Mouse (Mus musculus) lung, postnatal 0 days (tissue): ENCODE results near the gene Ube2q1. TPM values are rescaled to one million over a fixed set of nuclear protein-coding genes. Genes with fewer than 3 reads are reported as not detected.

ENCODE experiments used
- ATAC-seq: fragments of 200-750 bp; cut with Nextera tagmentation; 2 replicates; pipeline ENCODE4 v1.8.0; 2017; ENCODE audit warnings: moderate library complexity
- DNase-seq: peaks from one replicate; pipeline ENCODE4 v3.0.0-alpha.2; 2016; ENCODE audit warnings: low spot score
- H3K27ac ChIP-seq: fragments of 300-500 bp; sonication (generic); 2 replicates; pipeline ENCODE4 v1.5.1; 2014; ENCODE audit warnings: antibody characterized with exemption, mild to moderate bottlenecking, low read length, mixed read lengths
- H3K27me3 ChIP-seq: fragments of 300-500 bp; sonication (generic); replicated peaks from 2 replicates; pipeline ENCODE4 v1.6.1; 2014; ENCODE audit warnings: low read length, mixed read lengths; ENCODE audit not compliant: insufficient read depth
- H3K36me3 ChIP-seq: fragments of 300-500 bp; sonication (generic); 2 replicates; pipeline ENCODE4 v1.6.1; 2014; ENCODE audit warnings: low read length, mixed read lengths; ENCODE audit not compliant: insufficient read depth
- H3K4me1 ChIP-seq: fragments of 300-500 bp; sonication (generic); 2 replicates; pipeline ENCODE4 v1.6.1; 2014; ENCODE audit warnings: antibody characterized with exemption, low read depth, low read length, mixed read lengths; ENCODE audit not compliant: insufficient read depth
- H3K4me2 ChIP-seq: fragments of 300-500 bp; sonication (generic); replicated peaks from 2 replicates; pipeline ENCODE4 v1.6.1; 2014; ENCODE audit warnings: low read depth, mild to moderate bottlenecking, low read length, moderate library complexity, mixed read lengths
- H3K4me3 ChIP-seq: fragments of 300-500 bp; sonication (generic); 2 replicates; pipeline ENCODE4 v1.5.1; 2014; ENCODE audit warnings: low read depth, low read length
- H3K9ac ChIP-seq: fragments of 300-500 bp; sonication (generic); replicated peaks from 2 replicates; pipeline ENCODE4 v1.6.1; 2014; ENCODE audit warnings: low read depth, mild to moderate bottlenecking
- H3K9me3 ChIP-seq: fragments of 300-500 bp; sonication (generic); 2 replicates; pipeline ENCODE4 v1.6.1; 2016; ENCODE audit warnings: low read length, mixed read lengths
- CTCF ChIP-seq: IDR thresholded peaks from 2 replicates; pipeline ENCODE4 v1.5.1; 2016; ENCODE audit warnings: antibody characterized with exemption, mild to moderate bottlenecking
- EP300 ChIP-seq: IDR thresholded peaks from 2 replicates; pipeline ENCODE4 v1.6.1; 2016; ENCODE audit warnings: antibody characterized with exemption, mild to moderate bottlenecking, control low read depth
- WGBS: fragments of 180-500 bp; shearing (Covaris S2); extraction: QIAGEN DNeasy Blood & Tissue Kit; methylation state at CpG from one replicate; pipeline ENCODE4 v1.1.7; 2014; 5-methylcytosine and 5-hydroxymethylcytosine counted together
- polyA plus RNA-seq: library from polyadenylated mRNA; unstranded; fragments of >200 nt; fragmentation: Nextera tagmentation; extraction: Ambion mirVana; gene quantifications from 2 replicates; pipeline ENCODE4 v1.2.1, GENCODE M21; 2015

Gene Ube2q1
- polyA plus RNA-seq = 12.4 and 13.4 TPM in 2 replicates

- peak within 1 kb of the TSS; percentile 97 for H3K9ac ChIP-seq
- peak; percentile 95 for ATAC-seq
- peaks cover 12% of the 10 kb centered on the region; the same call in 1 of the 2 replicates for H3K4me1 ChIP-seq
- H3K27ac ChIP-seq = peak within 1 kb of the TSS; percentile 98
- H3K4me3 ChIP-seq = peak within 1 kb of the TSS; percentile 99
- H3K4me2 ChIP-seq = peak within 1 kb of the TSS; percentile 87
- no peaks in the 10 kb centered on the region for H3K27me3 ChIP-seq
- H3K9me3 ChIP-seq = no peaks in the 10 kb centered on the region
- TF ChIP-seq CTCF (no peak), EP300 (0 out of 2 replicates have a peak, but pooled peaks have one; percentile 27)
- DNase-seq = peak; percentile 97
- H3K36me3 ChIP-seq = peaks cover 13% of the 10 kb centered on the region
- under 1% methylated on average over 52 of the region's 90 CpGs for WGBS
Observed at GRCm38 (mm10) chr3:89772968-89773709, at the start of gene Ube2q1. Gene Ube2q1 (plus strand): TSS chr3:89773616.

DNA sequence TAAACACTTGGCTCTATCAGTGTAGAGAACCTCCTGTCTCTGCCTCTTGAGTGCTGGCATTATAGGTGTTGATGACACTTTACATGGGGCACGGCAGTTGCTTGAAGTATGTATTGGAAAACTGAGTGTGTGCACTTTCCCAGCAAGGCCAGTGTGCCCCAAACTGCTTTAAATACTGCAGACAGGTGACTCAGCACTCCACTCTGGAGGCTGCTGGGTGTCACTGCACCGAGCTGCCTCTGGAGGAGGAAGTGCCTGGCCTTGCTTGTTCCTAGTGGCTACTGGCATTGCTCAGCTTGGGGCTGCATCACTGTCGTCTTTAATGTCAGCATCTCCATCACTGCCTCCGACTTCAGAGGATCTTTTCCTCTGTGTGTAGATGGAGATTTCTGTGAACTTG, 46.4 kb upstream of the Ube2q1 start:
- no peaks in the 10 kb centered on the region for H3K36me3 ChIP-seq
- peak; percentile 29; the same call in 1 of the 2 replicates for ATAC-seq
- H3K4me2 ChIP-seq = no peak overlapping the region
- TF ChIP-seq EP300 (no peak), CTCF (peak; percentile 80)
- WGBS = 8% methylated on average over 4 of the region's 4 CpGs
- no peak overlapping the region for H3K4me3 ChIP-seq
- H3K27me3 ChIP-seq = no peaks in the 10 kb centered on the region
- H3K27ac ChIP-seq = no peak overlapping the region
- no peak overlapping the region for H3K9ac ChIP-seq
- H3K4me1 ChIP-seq = peaks cover 8% of the 10 kb centered on the region
- no peaks in the 10 kb centered on the region for H3K9me3 ChIP-seq
- DNase-seq = peak; percentile 75

DNA sequence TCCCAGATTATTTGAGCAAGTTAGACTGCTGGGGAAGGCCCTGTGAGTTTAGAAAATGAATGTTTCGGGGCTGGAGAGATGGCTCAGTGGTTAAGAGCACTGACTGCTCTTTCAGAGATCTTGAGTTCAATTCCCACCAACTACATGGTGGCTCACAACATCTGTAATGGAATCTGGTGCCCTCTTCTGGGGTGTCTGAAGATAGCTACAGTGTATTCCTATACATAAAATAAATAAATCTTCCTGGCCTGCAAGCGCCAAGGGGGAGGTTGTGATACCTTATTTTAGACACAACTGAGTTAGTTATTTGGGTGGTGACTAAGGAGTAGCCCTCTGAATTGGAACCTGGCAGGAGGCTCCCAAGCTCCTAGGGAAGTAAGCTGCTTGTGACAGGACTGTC, 44.6 kb upstream of the Ube2q1 start:
- ATAC-seq (no peak), DNase-seq (no peak)
- no peaks in the 10 kb centered on the region for H3K9me3 ChIP-seq
- H3K4me1 ChIP-seq = peaks cover 8% of the 10 kb centered on the region
- no peak overlapping the region for H3K9ac ChIP-seq
- WGBS = 76% methylated on average over 2 of the region's 2 CpGs
- H3K36me3 ChIP-seq = no peaks in the 10 kb centered on the region
- H3K27me3 ChIP-seq = no peaks in the 10 kb centered on the region
- no peak overlapping the region for H3K27ac ChIP-seq
- no peak overlapping the region for H3K4me3 ChIP-seq
- no peak overlapping the region for H3K4me2 ChIP-seq
- TF ChIP-seq CTCF (peak; percentile 23), EP300 (no peak)

DNA sequence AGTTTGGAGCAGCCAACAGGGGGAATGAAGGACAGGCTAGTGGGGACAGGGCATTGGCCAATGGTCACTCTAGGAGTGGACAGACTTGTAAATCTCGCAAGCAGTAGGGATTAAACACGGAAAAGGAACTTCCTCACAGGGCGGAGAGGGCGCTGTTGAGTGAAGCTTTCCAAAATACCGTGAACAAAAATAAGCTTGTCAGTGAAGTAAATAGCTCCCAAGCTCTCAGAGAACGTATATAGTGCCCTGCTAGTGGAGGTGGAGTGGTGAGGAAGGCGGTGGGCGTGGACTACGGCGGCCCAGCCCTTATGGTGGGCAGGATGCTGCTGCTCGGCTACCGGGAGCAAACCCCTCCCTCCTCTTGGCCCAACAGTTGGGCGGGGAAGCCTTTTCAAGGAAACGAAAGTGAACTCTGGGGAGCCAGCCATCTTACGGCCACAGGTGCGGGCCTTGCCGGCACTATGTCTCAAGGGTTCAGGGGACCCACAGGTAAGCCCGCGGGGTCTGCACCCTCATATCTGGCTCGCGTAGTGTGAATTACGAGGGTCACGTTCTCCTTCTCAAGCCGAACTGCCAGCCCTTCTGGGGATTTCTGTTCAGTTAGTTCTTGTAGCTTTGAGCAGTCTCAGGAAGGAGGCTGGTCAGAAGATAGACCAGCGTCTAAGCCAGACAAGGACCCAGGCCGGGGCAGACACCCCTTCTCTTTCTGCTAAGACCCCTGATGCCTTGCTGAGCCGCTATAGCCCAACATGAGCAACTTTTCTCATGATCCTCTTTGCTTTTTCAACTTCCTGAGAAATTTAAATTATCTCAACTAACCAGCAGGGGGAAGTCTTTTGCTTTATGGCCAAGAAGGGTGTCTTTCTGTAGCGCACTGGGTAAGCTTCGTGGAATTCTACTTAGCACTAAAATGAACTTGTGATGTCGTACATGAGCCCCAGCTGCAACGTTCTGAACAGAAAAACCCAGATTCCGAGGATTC, 42.8 kb upstream of the Ube2q1 start:
- TF ChIP-seq EP300 (0 out of 2 replicates have a peak, but pooled peaks have one; percentile 20), CTCF (peak; percentile 71)
- peak; percentile 98 for DNase-seq
- Histone ChIP-seq H3K27ac (peak overlapping the region; percentile 90), H3K9me3 (no peaks in the 10 kb centered on the region), H3K9ac (peak overlapping the region; percentile 78), H3K4me1 (peaks cover 8% of the 10 kb centered on the region), H3K4me3 (peak overlapping the region; percentile 77), H3K4me2 (peak overlapping the region; percentile 60), H3K36me3 (0 out of 2 replicates have a peak, but pooled peaks cover 12% of the 10 kb centered on the region), H3K27me3 (no peaks in the 10 kb centered on the region)
- 3% methylated on average over 32 of the region's 32 CpGs for WGBS
- peak; percentile 98 for ATAC-seq

GRCm38 (mm10) chr3:89732091-89732490, 41.3 kb upstream of the Ube2q1 start:
- ATAC-seq (no peak), DNase-seq (no peak)
- peaks cover 17% of the 10 kb centered on the region; the same call in 1 of the 2 replicates for H3K36me3 ChIP-seq
- no peak overlapping the region for H3K4me3 ChIP-seq
- no peak for TF ChIP-seq CTCF
- no peak for TF ChIP-seq EP300
- H3K27me3 ChIP-seq = no peaks in the 10 kb centered on the region
- peaks cover 8% of the 10 kb centered on the region for H3K4me1 ChIP-seq
- WGBS = 83% methylated on average over 4 of the region's 4 CpGs
- H3K27ac ChIP-seq = no peak overlapping the region
- peak overlapping the region; percentile 60 for H3K4me2 ChIP-seq
- no peaks in the 10 kb centered on the region for H3K9me3 ChIP-seq
- no peak overlapping the region for H3K9ac ChIP-seq

- TF ChIP-seq CTCF (no peak), EP300 (no peak)
Observed at GRCm38 (mm10) chr3:89738509-89738908, 34.9 kb upstream of the Ube2q1 start.

More at GRCm38 (mm10) chr3:89738509-89738908, 34.9 kb upstream of the Ube2q1 start:
- 96% methylated on average over 6 of the region's 6 CpGs for WGBS
- H3K4me3 ChIP-seq = no peak overlapping the region
- H3K27me3 ChIP-seq = no peaks in the 10 kb centered on the region
- no peak overlapping the region for H3K4me2 ChIP-seq
- H3K27ac ChIP-seq = no peak overlapping the region
- peaks cover 73% of the 10 kb centered on the region for H3K36me3 ChIP-seq
- no peak overlapping the region for H3K9ac ChIP-seq
- H3K4me1 ChIP-seq = no peaks in the 10 kb centered on the region
- ATAC-seq = no peak
- no peaks in the 10 kb centered on the region for H3K9me3 ChIP-seq
- no peak for DNase-seq
